Mouse (Mus musculus): ENCODE results near the gene Calcoco2.

DNA sequence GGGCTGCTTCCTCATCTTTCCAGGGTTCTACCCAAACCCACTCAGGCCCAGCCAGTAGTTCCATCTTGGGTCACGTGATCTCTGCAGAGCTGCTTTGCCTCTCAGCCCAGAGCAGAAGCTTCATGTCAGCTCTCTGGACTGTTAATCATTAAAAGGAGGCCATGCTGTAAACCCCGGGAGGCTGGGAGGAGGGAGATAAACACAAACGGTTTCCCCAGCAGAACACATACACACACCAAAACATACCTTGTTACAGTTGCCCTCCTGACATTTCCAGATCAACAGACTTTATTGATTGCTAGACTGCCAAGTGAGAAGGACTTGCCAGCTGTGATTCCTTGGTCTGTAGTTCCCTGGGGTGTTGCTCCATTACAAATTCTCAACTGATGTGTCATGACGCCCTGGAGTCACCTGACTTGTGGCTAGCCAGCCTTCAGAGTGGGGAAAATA, 29.0 kb upstream of the Calcoco2 start:
- TF ChIP-seq CTCF (IDR thresholded peaks at IDR 0.05; ENCODE audit: low read depth) = no peak
- TF ChIP-seq EP300 (optimal IDR thresholded peaks at IDR 0.05) = no peak
